Mouse (Mus musculus) heart, adult 2 months (tissue): ENCODE data around the gene Tm7sf2. TPM values are rescaled to one million over a fixed set of nuclear protein-coding genes. Genes with fewer than 3 reads are reported as not detected.

ENCODE experiments used
- DNase-seq, 2 experiments: peaks; one replicate each; pipeline ENCODE4 v3.0.0; 2021
- H3K27ac ChIP-seq: fragments of 200-600 bp; 2 replicates; pipeline ENCODE4 v1.8.1; 2022
- H3K27me3 ChIP-seq: fragments of 200-500 bp; 2 replicates; pipeline ENCODE4 v1.6.1; 2012; ENCODE audit warnings: mild to moderate bottlenecking, low read length, inconsistent platforms, mixed read lengths; ENCODE audit not compliant: control insufficient read depth, insufficient read depth
- H3K36me3 ChIP-seq: fragments of 200-500 bp; 2 replicates; pipeline ENCODE4 v1.6.1; 2012; ENCODE audit warnings: low read length, inconsistent platforms; ENCODE audit not compliant: control insufficient read depth, insufficient read depth
- H3K4me1 ChIP-seq: fragments of 200-500 bp; 2 replicates; pipeline ENCODE4 v1.6.1; 2011; ENCODE audit warnings: low read length; ENCODE audit not compliant: control insufficient read depth, insufficient read depth
- H3K4me3 ChIP-seq: fragments of 200-600 bp; 2 replicates; pipeline ENCODE4 v1.8.1; 2022
- H3K79me2 ChIP-seq: fragments of 200-500 bp; replicated peaks from 2 replicates; pipeline ENCODE4 v1.6.1; 2012; ENCODE audit warnings: mild to moderate bottlenecking, inconsistent platforms, low read length, moderate library complexity, mixed read lengths; ENCODE audit not compliant: control insufficient read depth, insufficient read depth
- H3K9ac ChIP-seq: fragments of 200-500 bp; 2 replicates; pipeline ENCODE4 v1.6.1; 2012; ENCODE audit warnings: low read depth, mild to moderate bottlenecking, control low read depth, inconsistent platforms, low read length, mixed read lengths
- CTCF ChIP-seq: fragments of 200-600 bp; IDR thresholded peaks from 2 replicates; pipeline ENCODE4 v1.8.1; 2022; ENCODE audit warnings: antibody characterized with exemption, mild to moderate bottlenecking, moderate library complexity
- EP300 ChIP-seq: fragments of 200-500 bp; IDR thresholded peaks from 2 replicates; pipeline ENCODE4 v1.6.1; 2011; ENCODE audit warnings: low read depth, low read length, control low read depth; ENCODE audit not compliant: insufficient read depth
- POLR2A ChIP-seq: fragments of 200-500 bp; IDR thresholded peaks from 2 replicates; pipeline ENCODE4 v1.6.1; 2011; ENCODE audit warnings: mild to moderate bottlenecking, low read depth, low read length, control low read depth; ENCODE audit not compliant: insufficient read depth
- WGBS: fragments of 180-500 bp; shearing (Covaris S2); methylation state at CpG from one replicate; pipeline ENCODE4 v1.1.7; 2018; 5-methylcytosine and 5-hydroxymethylcytosine counted together
- intact Hi-C: fragments of 180-260 bp; cut with DNase I; formaldehyde crosslinking; loops from one replicate; pipeline ENCODE4 v1.15.1; 2025
- polyA plus RNA-seq: library from polyadenylated mRNA; depleted of rRNA; stranded (reverse); fragments of >200 nt; gene quantifications from 2 replicates; pipeline ENCODE4 v1.2.3, GENCODE M21; 2012
- total RNA-seq, 2 experiments: library from RNA; stranded (reverse); gene quantifications; 2 replicates each; pipeline ENCODE4 v1.2.3; 2021

The Tm7sf2 gene
- total and polyA plus RNA-seq, 3 experiments: 2.7 to 9.3 (median 3.7) TPM

GRCm38 (mm10) chr19:6104476-6104875 lies 36.3 kb upstream of the Tm7sf2 start:
- no peaks in the 10 kb centered on the region for H3K27me3 ChIP-seq
- TF ChIP-seq POLR2A (no peak), EP300 (no peak), CTCF (no peak)
- 62% methylated on average over 4 of the region's 4 CpGs for whole genome bisulfite sequencing
- DNase-seq: no peak
- no peak overlapping the region for H3K4me3 ChIP-seq
- H3K4me1 ChIP-seq: no peaks in the 10 kb centered on the region
- no peaks in the 10 kb centered on the region for H3K79me2 ChIP-seq
- intact Hi-C loops: no loop called here
- no peak overlapping the region for H3K9ac ChIP-seq
- no peak overlapping the region for H3K27ac ChIP-seq
- H3K36me3 ChIP-seq: no peaks in the 10 kb centered on the region

GRCm38 (mm10) chr19:6102169-6102853 lies 34.1 kb upstream of the Tm7sf2 start:
- H3K27ac ChIP-seq: no peak overlapping the region
- TF ChIP-seq CTCF: no peak
- no peak for TF ChIP-seq POLR2A
- TF ChIP-seq EP300: no peak
- whole genome bisulfite sequencing: 67% methylated on average over 6 of the region's 6 CpGs
- H3K4me3 ChIP-seq: no peak overlapping the region
- intact Hi-C loops: no loop called here
- H3K27me3 ChIP-seq: no peaks in the 10 kb centered on the region
- H3K79me2 ChIP-seq: no peaks in the 10 kb centered on the region
- H3K36me3 ChIP-seq: no peaks in the 10 kb centered on the region
- H3K9ac ChIP-seq: no peak overlapping the region
- no peak for DNase-seq
- no peaks in the 10 kb centered on the region for H3K4me1 ChIP-seq

GRCm38 (mm10) chr19:6101186-6101585 lies 33.0 kb upstream of the Tm7sf2 start:
- Histone ChIP-seq H3K9ac (no peak overlapping the region), H3K79me2 (no peaks in the 10 kb centered on the region), H3K27me3 (no peaks in the 10 kb centered on the region), H3K27ac (no peak overlapping the region), H3K4me3 (no peak overlapping the region), H3K36me3 (no peaks in the 10 kb centered on the region), H3K4me1 (no peaks in the 10 kb centered on the region)
- intact Hi-C loops: no loop called here
- no peak for DNase-seq
- TF ChIP-seq EP300 (no peak), POLR2A (no peak), CTCF (no peak)
- WGBS: 83% methylated on average over 6 of the region's 6 CpGs

GRCm38 (mm10) chr19:6097847-6098246 lies 29.7 kb upstream of the Tm7sf2 start:
- Histone ChIP-seq H3K4me3 (no peak overlapping the region), H3K27me3 (no peaks in the 10 kb centered on the region), H3K9ac (no peak overlapping the region), H3K79me2 (no peaks in the 10 kb centered on the region), H3K27ac (no peak overlapping the region), H3K36me3 (no peaks in the 10 kb centered on the region), H3K4me1 (no peaks in the 10 kb centered on the region)
- WGBS: 61% methylated on average over 3 of the region's 3 CpGs
- TF ChIP-seq POLR2A (no peak), CTCF (no peak), EP300 (no peak)
- intact Hi-C loops: no loop called here
- DNase-seq: no peak

- no peaks in the 10 kb centered on the region for H3K4me1 ChIP-seq
- WGBS: 85% methylated on average over 7 of the region's 7 CpGs
- intact Hi-C loops: no loop called here
- TF ChIP-seq CTCF (no peak), EP300 (no peak), POLR2A (no peak)
- no peak within 1 kb of the TSS for H3K4me3 ChIP-seq
- DNase-seq: no peak
- no peaks in the 10 kb centered on the region for H3K79me2 ChIP-seq
- no peaks in the 10 kb centered on the region for H3K36me3 ChIP-seq
- no peaks in the 10 kb centered on the region for H3K27me3 ChIP-seq
- no peak within 1 kb of the TSS for H3K27ac ChIP-seq
- H3K9ac ChIP-seq: no peak within 1 kb of the TSS
These were observed 25.9 kb upstream of the Tm7sf2 start, which contains the start of gene AC131692.1 for GRCm38 (mm10) chr19:6094119-6094518. TSS of gene AC131692.1 (plus strand) at chr19:6094419.

GRCm38 (mm10) chr19:6088841-6089240 lies 20.7 kb upstream of the Tm7sf2 start:
- Histone ChIP-seq H3K36me3 (no peaks in the 10 kb centered on the region), H3K27me3 (no peaks in the 10 kb centered on the region), H3K79me2 (0 out of 2 replicates have a peak, but pooled peaks cover 2% of the 10 kb centered on the region), H3K27ac (no peak overlapping the region), H3K4me1 (peaks cover 3% of the 10 kb centered on the region), H3K9ac (no peak overlapping the region), H3K4me3 (no peak overlapping the region)
- 95% methylated on average over 13 of the region's 13 CpGs for WGBS
- no peak for DNase-seq
- intact Hi-C loops: loop anchor here (10.0 kb wide), 1 partner anchor 246 kb away; the partner anchor contains the start of gene Men1
- TF ChIP-seq CTCF (no peak), EP300 (no peak), POLR2A (no peak)
